Mouse (Mus musculus): ENCODE measurements around the gene Gp1bb. TPM values are rescaled to one million over a fixed set of nuclear protein-coding genes. Genes with fewer than 3 reads are reported as not detected.

The Gp1bb gene
- polyA plus RNA-seq, 1 experiment from 2014 or later: 1.6 TPM

GRCm38 (mm10) chr16:18596255-18596654 lies 25.9 kb downstream of the Gp1bb start:
- peaks cover 11% of the 10 kb centered on the region for H3K4me1 ChIP-seq
- no peak overlapping the region for H3K27ac ChIP-seq
- no peaks in the 10 kb centered on the region for H3K36me3 ChIP-seq
- H3K27me3 ChIP-seq: peaks cover 78% of the 10 kb centered on the region
- no peak overlapping the region for H3K4me3 ChIP-seq (replicated peaks)
- 0 out of 2 replicates have a peak, but pooled peaks have one; percentile 7 for ATAC-seq (replicated peaks; ENCODE audit: low FRiP score)
- H3K9me3 ChIP-seq (replicated peaks): no peaks in the 10 kb centered on the region
- no peak overlapping the region for H3K9ac ChIP-seq
- WGBS: 46% methylated on average over 5 of the region's 5 CpGs
- no peak overlapping the region for H3K4me2 ChIP-seq

DNA sequence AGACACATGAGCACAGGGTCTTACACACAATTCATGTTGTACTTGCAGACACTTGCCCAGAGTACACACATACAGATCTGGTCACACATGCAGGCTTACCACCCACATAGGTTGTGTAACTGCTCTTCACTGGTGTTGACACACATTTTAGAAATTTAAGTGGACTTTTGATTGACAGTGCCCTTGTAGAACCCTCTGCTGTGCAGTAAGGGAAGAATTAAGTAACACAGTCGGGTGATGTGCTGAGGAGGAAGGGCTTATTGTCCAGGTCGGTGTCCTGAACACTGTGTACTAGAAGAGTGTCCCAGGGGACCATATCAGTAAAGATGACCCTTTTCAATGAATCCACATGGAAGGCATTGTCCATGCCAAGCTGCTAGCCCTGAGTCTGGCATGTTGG lies 28.3 kb downstream of the Gp1bb start:
- WGBS: 73% methylated on average over 2 of the region's 2 CpGs
- no peak overlapping the region for H3K4me2 ChIP-seq
- no peak overlapping the region for H3K9ac ChIP-seq
- H3K27ac ChIP-seq: no peak overlapping the region
- peaks cover 91% of the 10 kb centered on the region for H3K27me3 ChIP-seq
- H3K4me3 ChIP-seq (replicated peaks): no peak overlapping the region
- no peak for ATAC-seq (replicated peaks; ENCODE audit: low FRiP score)
- peaks cover 27% of the 10 kb centered on the region for H3K4me1 ChIP-seq
- H3K9me3 ChIP-seq (replicated peaks): no peaks in the 10 kb centered on the region
- H3K36me3 ChIP-seq: no peaks in the 10 kb centered on the region

DNA sequence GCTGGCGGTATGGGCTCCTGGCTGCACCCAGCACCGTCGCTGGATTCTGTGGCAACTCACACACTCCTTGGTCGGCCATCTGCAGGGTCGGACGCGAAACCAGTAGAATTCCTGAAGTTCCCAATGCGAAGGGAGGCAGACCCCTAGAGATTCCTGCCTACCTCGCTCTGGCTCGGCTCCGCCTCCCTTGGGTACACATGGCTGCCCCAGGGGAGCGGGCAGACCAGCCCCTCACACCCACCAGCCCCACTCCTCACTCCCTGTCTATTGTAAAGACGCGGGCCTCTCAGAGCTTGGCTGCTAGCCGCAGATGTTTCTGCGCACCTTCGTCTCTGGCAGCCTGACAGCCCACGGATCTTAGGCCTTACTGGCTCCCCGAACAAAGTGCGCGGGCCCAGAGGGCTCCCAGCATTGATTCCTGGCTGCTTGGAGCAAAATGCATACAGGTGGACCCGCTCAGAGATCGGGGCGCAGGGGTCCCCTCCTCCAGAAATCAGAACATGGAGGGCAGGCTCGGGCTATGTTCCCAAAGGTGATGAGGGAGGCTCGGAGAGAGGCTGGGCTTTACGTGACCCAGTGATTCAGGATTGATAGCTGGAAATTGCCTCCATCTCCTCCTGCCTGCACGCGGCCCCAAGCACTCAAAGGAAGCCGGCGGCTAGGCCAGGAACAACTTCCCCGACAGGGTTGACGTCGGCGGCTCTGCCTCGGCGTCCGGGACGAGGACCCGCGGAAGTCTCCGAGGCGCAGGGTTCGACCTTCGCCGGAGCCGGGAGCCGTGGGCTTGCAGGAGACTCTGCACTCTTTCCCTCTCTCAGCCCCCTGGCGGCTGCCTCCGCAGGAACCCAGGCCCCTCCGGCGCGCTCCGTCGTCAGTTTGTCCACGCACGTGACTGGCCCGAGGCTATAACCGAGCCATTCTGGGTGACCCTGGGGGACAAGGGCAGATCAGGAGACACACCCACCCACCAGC lies 30.9 kb downstream of the Gp1bb start:
- no peak; the same call in none of the 2 replicates for ATAC-seq (replicated peaks; ENCODE audit: low FRiP score)
- peaks cover 93% of the 10 kb centered on the region for H3K27me3 ChIP-seq
- H3K4me3 ChIP-seq (replicated peaks): peak overlapping the region; percentile 32
- H3K27ac ChIP-seq: no peak overlapping the region
- H3K9ac ChIP-seq: no peak overlapping the region
- peak overlapping the region; percentile 56 for H3K4me2 ChIP-seq
- 4% methylated on average over 59 of the region's 59 CpGs for WGBS
- H3K9me3 ChIP-seq (replicated peaks): no peaks in the 10 kb centered on the region
- no peaks in the 10 kb centered on the region for H3K36me3 ChIP-seq
- peaks cover 43% of the 10 kb centered on the region for H3K4me1 ChIP-seq

GRCm38 (mm10) chr16:18589804-18590790 lies 32.1 kb downstream of the Gp1bb start, which contains the start of gene Tbx1:
Gene Tbx1 (minus strand): TSS chr16:18590671.
- H3K9ac ChIP-seq: no peak within 1 kb of the TSS
- no peak within 1 kb of the TSS for H3K27ac ChIP-seq
- H3K4me1 ChIP-seq: peaks cover 51% of the 10 kb centered on the region
- 4% methylated on average over 48 of the region's 48 CpGs for WGBS
- H3K27me3 ChIP-seq: peaks cover 97% of the 10 kb centered on the region
- peak within 1 kb of the TSS; percentile 36 for H3K4me3 ChIP-seq (replicated peaks)
- H3K4me2 ChIP-seq: peak within 1 kb of the TSS; percentile 56
- no peaks in the 10 kb centered on the region for H3K36me3 ChIP-seq
- ATAC-seq (replicated peaks; ENCODE audit: low FRiP score): no peak
- H3K9me3 ChIP-seq (replicated peaks): no peaks in the 10 kb centered on the region

GRCm38 (mm10) chr16:18589080-18589621 lies 33.1 kb downstream of the Gp1bb start:
- Histone ChIP-seq H3K36me3 (no peaks in the 10 kb centered on the region), H3K9me3 (replicated peaks) (no peaks in the 10 kb centered on the region), H3K27ac (no peak overlapping the region), H3K4me3 (replicated peaks) (no peak overlapping the region; the same call in 1 of the 2 replicates), H3K4me1 (peaks cover 51% of the 10 kb centered on the region), H3K4me2 (no peak overlapping the region), H3K27me3 (peaks cover 97% of the 10 kb centered on the region), H3K9ac (no peak overlapping the region)
- 33% methylated on average over 9 of the region's 9 CpGs for WGBS
- no peak for ATAC-seq (replicated peaks; ENCODE audit: low FRiP score)

DNA sequence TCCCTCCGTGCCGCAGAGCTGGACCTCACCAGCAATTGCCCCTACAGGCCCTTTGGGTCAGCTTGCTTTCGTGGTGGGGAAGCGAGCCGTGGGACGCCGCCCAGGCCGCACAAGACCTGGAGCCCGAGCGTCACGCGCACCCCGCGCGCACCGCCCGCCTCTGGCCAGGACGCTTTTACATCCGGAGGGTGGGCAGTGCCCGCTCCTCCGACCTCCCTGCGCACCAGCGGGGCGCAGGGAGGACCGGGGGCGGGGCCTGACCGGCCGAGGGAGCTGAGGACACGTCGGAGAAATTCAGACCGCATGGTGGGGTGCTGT lies 33.5 kb downstream of the Gp1bb start:
- Histone ChIP-seq H3K4me3 (replicated peaks) (peak overlapping the region; percentile 23), H3K4me2 (peak overlapping the region; percentile 46), H3K9ac (no peak overlapping the region), H3K36me3 (no peaks in the 10 kb centered on the region), H3K27ac (no peak overlapping the region), H3K9me3 (replicated peaks) (no peaks in the 10 kb centered on the region), H3K4me1 (peaks cover 51% of the 10 kb centered on the region), H3K27me3 (peaks cover 97% of the 10 kb centered on the region)
- WGBS: 10% methylated on average over 31 of the region's 31 CpGs
- no peak for ATAC-seq (replicated peaks; ENCODE audit: low FRiP score)

- 2% methylated on average over 57 of the region's 57 CpGs for WGBS
- H3K4me3 ChIP-seq (replicated peaks): peak overlapping the region; percentile 23
- peak overlapping the region; percentile 46 for H3K4me2 ChIP-seq
- no peaks in the 10 kb centered on the region for H3K36me3 ChIP-seq
- no peak overlapping the region for H3K9ac ChIP-seq
- peak; percentile 27; the same call in 1 of the 2 replicates for ATAC-seq (replicated peaks; ENCODE audit: low FRiP score)
- H3K9me3 ChIP-seq (replicated peaks): no peaks in the 10 kb centered on the region
- peaks cover 97% of the 10 kb centered on the region for H3K27me3 ChIP-seq
- H3K27ac ChIP-seq: no peak overlapping the region
- peaks cover 51% of the 10 kb centered on the region for H3K4me1 ChIP-seq
Measured at GRCm38 (mm10) chr16:18587847-18588737, 34.1 kb downstream of the Gp1bb start.

DNA sequence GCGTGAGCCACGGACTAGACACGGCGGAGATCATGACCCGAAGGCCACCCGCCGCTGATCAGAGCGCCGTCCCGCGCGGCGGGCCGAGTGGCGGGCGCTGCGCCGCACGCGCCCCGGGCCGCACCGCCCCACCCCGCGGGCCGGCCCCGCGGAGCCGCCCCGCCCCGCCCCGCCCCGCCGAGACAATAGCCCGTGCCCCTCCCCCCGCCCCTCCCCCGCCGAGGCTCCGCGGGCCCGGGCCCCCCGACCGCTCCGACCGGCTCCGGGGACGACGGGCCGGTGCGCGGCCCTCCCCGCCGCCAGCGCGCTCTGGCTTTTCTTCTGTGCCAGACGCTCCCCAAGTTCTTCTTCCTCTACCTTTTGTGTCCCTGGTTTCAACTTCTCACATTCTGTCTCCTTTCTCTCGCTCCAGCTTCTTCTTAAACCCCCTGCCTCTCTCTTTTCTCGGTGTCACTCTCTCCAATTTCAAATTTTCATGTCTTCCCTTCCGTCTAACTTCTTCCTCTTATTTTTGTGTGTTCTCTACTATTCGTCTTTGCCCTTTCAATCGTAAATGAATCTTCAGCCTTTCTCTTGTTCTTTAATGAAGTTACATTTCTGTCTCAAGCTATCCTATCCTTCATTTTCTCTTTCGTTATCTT lies 35.2 kb downstream of the Gp1bb start:
- H3K27ac ChIP-seq: no peak overlapping the region
- no peaks in the 10 kb centered on the region for H3K9me3 ChIP-seq (replicated peaks)
- H3K4me1 ChIP-seq: peaks cover 59% of the 10 kb centered on the region
- H3K27me3 ChIP-seq: peaks cover 100% of the 10 kb centered on the region
- no peak for ATAC-seq (replicated peaks; ENCODE audit: low FRiP score)
- no peaks in the 10 kb centered on the region for H3K36me3 ChIP-seq
- no peak overlapping the region for H3K9ac ChIP-seq
- H3K4me2 ChIP-seq: peak overlapping the region; percentile 77
- peak overlapping the region; percentile 45 for H3K4me3 ChIP-seq (replicated peaks)
- 3% methylated on average over 17 of the region's 62 CpGs for WGBS

DNA sequence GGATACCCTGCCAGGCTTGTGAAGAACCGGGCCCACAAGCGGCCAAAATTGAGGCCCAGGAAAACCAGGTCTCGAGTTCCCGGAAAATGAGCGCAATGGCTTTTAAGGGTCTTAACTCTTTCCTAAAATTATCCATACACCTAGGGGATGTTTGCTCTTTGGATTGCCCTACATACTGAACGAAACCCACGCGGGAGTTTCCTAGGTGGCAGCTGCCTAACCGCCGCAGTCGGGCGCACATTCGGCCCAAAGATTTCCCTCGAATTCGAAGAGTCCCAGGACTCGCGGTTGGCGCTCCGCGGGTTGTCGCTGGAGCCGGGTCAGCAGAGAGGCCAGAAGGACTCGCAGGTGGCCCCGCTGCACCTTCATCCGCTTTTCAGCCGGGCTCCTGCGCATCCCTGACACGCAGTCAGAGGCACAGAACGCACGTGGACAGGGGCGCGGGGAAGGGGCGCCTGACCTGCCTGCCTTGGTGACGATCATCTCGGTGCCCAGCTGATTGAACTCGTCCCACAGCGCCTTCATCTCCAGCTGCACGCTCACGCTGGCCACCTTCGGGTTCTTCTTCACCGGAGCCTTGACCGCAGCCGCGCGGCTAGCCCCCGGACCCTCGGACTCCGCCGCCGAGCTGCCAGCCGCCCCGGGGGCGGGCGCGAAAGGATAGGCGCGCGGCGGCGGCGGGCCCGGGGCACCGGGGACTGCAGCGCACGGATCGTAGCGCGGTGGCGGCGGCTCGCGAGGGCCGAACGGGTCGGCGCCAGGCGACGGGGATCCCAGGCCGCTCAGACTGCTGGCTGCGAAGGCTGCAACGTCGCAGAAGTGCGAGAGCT lies 35.9 kb downstream of the Gp1bb start:
- 3% methylated on average over 83 of the region's 83 CpGs for WGBS
- peaks cover 59% of the 10 kb centered on the region for H3K4me1 ChIP-seq
- no peak overlapping the region for H3K27ac ChIP-seq

DNA sequence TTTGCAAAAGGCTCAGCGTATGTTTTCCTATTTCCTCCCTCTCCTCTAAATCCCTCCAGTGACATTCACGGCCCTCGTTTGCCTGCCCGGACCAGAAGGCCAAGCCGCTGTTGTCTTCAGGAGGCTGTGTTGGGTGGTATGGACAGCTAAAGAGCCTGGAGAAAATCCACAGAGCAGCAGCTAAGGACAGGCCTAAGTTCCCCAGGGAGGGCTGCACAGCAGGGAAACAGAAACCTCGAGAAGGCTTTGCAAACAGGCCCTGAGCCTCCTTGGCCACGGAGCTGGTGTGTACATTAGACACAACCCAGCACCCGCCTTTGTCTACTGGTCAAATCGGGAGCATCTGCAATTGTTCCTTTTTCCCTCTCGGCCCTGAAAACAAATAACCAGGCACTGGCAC lies 36.5 kb downstream of the Gp1bb start:
- 21% methylated on average over 10 of the region's 10 CpGs for WGBS

More for the DNA sequence above, 35.9 kb downstream of the Gp1bb start:
- H3K36me3 ChIP-seq: no peaks in the 10 kb centered on the region
- peak overlapping the region; percentile 45 for H3K4me3 ChIP-seq (replicated peaks)
- H3K9ac ChIP-seq: no peak overlapping the region; the same call in 1 of the 2 replicates
- H3K27me3 ChIP-seq: peaks cover 100% of the 10 kb centered on the region
- ATAC-seq (replicated peaks; ENCODE audit: low FRiP score): no peak
- no peaks in the 10 kb centered on the region for H3K9me3 ChIP-seq (replicated peaks)
- peak overlapping the region; percentile 77 for H3K4me2 ChIP-seq

More for the DNA sequence above, 36.5 kb downstream of the Gp1bb start:
- no peaks in the 10 kb centered on the region for H3K36me3 ChIP-seq
- peak overlapping the region; percentile 77; the same call in 1 of the 2 replicates for H3K4me2 ChIP-seq
- no peak overlapping the region for H3K9ac ChIP-seq
- ATAC-seq (replicated peaks; ENCODE audit: low FRiP score): no peak
- H3K27me3 ChIP-seq: peaks cover 100% of the 10 kb centered on the region
- H3K4me1 ChIP-seq: peaks cover 57% of the 10 kb centered on the region
- peak overlapping the region; percentile 45; the same call in 1 of the 2 replicates for H3K4me3 ChIP-seq (replicated peaks)
- no peaks in the 10 kb centered on the region for H3K9me3 ChIP-seq (replicated peaks)
- H3K27ac ChIP-seq: no peak overlapping the region
